Mouse (Mus musculus): ENCODE data around the gene Ing4.

DNA sequence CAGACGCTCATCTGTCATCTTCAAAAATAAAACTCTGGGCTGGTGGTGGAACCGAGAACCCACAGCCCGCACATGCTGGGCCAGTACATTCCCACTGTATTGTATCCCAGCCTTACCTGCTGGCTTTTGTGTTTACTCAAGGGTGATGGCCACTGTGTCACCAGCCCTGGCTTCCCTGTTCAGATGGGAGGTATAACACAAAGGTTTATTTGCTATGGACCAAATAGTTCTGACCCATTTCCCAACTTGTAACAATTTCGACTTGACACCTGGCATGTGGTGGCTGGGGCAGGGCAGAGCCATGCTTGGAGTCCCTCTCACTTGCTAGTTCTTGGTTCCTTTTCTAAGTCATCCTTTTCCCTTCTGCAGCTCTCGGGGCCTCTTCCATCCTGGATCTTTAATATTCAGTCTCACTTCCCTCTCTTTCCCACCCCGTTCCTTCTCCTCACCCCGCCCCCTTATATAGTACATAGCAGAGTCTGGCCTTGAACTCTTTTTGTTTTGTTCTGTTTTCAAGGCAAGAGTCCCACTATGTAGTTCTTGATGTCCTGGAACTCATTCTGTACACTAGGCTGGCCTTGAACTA lies 43.3 kb downstream of the Ing4 start:
- TF ChIP-seq CTCF (IDR thresholded peaks at IDR 0.05; ENCODE audit: low read depth) (no peak), EP300 (IDR thresholded peaks at IDR 0.05; ENCODE audit: low read depth) (no peak)

All from liver, postnatal 0 days (tissue).